Mouse (Mus musculus) frontal cortex, postnatal 14 days (tissue): ENCODE data around the gene Gm49601.

ENCODE experiments used
- DNase-seq, 2 experiments: peaks; one replicate each; pipeline ENCODE4 v3.0.0; 2022; ENCODE audit warnings: low spot score in 2 of 2

Gm49601 gene

GRCm38 (mm10) chr16:18608226-18608625 is 18.0 kb downstream of the Gm49601 start:
- DNase-seq: no peak

GRCm38 (mm10) chr16:18605705-18606104 is 20.5 kb downstream of the Gm49601 start:
- no peak for DNase-seq

GRCm38 (mm10) chr16:18604267-18604701 is 21.9 kb downstream of the Gm49601 start:
- no peak for DNase-seq

- no peak for DNase-seq
These were observed 24.8 kb downstream of the Gm49601 start for GRCm38 (mm10) chr16:18601447-18601846.

GRCm38 (mm10) chr16:18598006-18598405 is 28.2 kb downstream of the Gm49601 start:
- no peak for DNase-seq

GRCm38 (mm10) chr16:18596255-18596654 is 30.0 kb downstream of the Gm49601 start:
- no peak for DNase-seq

- no peak for DNase-seq
These were observed 32.3 kb downstream of the Gm49601 start for GRCm38 (mm10) chr16:18593930-18594329.

GRCm38 (mm10) chr16:18591047-18592018 is 34.9 kb downstream of the Gm49601 start:
- no peak for DNase-seq

GRCm38 (mm10) chr16:18589804-18590790 is 36.1 kb downstream of the Gm49601 start, which contains the start of gene Tbx1:
Gene Tbx1 (minus strand): TSS chr16:18590671.
- DNase-seq: no peak

- no peak for DNase-seq
These were observed 37.1 kb downstream of the Gm49601 start for GRCm38 (mm10) chr16:18589080-18589621.

- no peak for DNase-seq
These were observed 37.5 kb downstream of the Gm49601 start for GRCm38 (mm10) chr16:18588738-18589055.

GRCm38 (mm10) chr16:18587847-18588737 is 38.1 kb downstream of the Gm49601 start:
- DNase-seq: no peak

- DNase-seq: no peak
These were observed 39.2 kb downstream of the Gm49601 start for GRCm38 (mm10) chr16:18586906-18587546.

- DNase-seq: no peak
These were observed 39.9 kb downstream of the Gm49601 start for GRCm38 (mm10) chr16:18586076-18586905.

GRCm38 (mm10) chr16:18585676-18586075 is 40.6 kb downstream of the Gm49601 start:
- DNase-seq: no peak

GRCm38 (mm10) chr16:18584901-18585510 is 41.2 kb downstream of the Gm49601 start:
- DNase-seq: no peak

GRCm38 (mm10) chr16:18583673-18584357 is 42.4 kb downstream of the Gm49601 start:
- DNase-seq: no peak

GRCm38 (mm10) chr16:18583169-18583568 is 43.1 kb downstream of the Gm49601 start:
- DNase-seq: no peak
